Mouse (Mus musculus) testis, adult 2 months (tissue): ENCODE results near the gene Pip5k1b. TPM values are rescaled to one million over a fixed set of nuclear protein-coding genes. Genes with fewer than 3 reads are reported as not detected.

ENCODE experiments used
- H3K27ac ChIP-seq: fragments of 200-500 bp; 2 replicates; pipeline ENCODE4 v1.5.1; 2012; ENCODE audit warnings: low read depth, low read length; ENCODE audit not compliant: control insufficient read depth, insufficient read depth
- H3K27me3 ChIP-seq: fragments of 200-500 bp; 2 replicates; pipeline ENCODE4 v1.6.1; 2012; ENCODE audit warnings: mild to moderate bottlenecking, low read length, moderate library complexity; ENCODE audit not compliant: control insufficient read depth, insufficient read depth
- H3K36me3 ChIP-seq: fragments of 200-500 bp; 2 replicates; pipeline ENCODE4 v1.6.1; 2012; ENCODE audit warnings: mild to moderate bottlenecking, low read length; ENCODE audit not compliant: control insufficient read depth, insufficient read depth
- H3K4me1 ChIP-seq: fragments of 200-500 bp; 2 replicates; pipeline ENCODE4 v1.6.1; 2012; ENCODE audit warnings: low read length; ENCODE audit not compliant: control insufficient read depth, insufficient read depth
- H3K4me3 ChIP-seq: fragments of 200-500 bp; 2 replicates; pipeline ENCODE4 v1.5.1; 2012; ENCODE audit warnings: low read depth, mild to moderate bottlenecking, low read length, moderate library complexity, mixed read lengths; ENCODE audit not compliant: control insufficient read depth
- CTCF ChIP-seq: fragments of 200-500 bp; IDR thresholded peaks from 2 replicates; pipeline ENCODE4 v1.5.1; 2012; ENCODE audit warnings: low read depth, mild to moderate bottlenecking, inconsistent platforms, low read length, moderate library complexity; ENCODE audit not compliant: control insufficient read depth, insufficient read depth, insufficient replicate concordance
- POLR2A ChIP-seq: fragments of 200-500 bp; IDR thresholded peaks from 2 replicates; pipeline ENCODE4 v1.6.1; 2012; ENCODE audit warnings: low read depth, mild to moderate bottlenecking, inconsistent platforms, low read length, moderate library complexity; ENCODE audit not compliant: control insufficient read depth
- polyA plus RNA-seq: library from polyadenylated mRNA; depleted of rRNA; stranded (reverse); fragments of >200 nt; gene quantifications from 2 replicates; pipeline ENCODE4 v1.2.3, GENCODE M21; 2012

Gene Pip5k1b
- polyA plus RNA-seq, 1 experiment: 6.1 TPM

DNA sequence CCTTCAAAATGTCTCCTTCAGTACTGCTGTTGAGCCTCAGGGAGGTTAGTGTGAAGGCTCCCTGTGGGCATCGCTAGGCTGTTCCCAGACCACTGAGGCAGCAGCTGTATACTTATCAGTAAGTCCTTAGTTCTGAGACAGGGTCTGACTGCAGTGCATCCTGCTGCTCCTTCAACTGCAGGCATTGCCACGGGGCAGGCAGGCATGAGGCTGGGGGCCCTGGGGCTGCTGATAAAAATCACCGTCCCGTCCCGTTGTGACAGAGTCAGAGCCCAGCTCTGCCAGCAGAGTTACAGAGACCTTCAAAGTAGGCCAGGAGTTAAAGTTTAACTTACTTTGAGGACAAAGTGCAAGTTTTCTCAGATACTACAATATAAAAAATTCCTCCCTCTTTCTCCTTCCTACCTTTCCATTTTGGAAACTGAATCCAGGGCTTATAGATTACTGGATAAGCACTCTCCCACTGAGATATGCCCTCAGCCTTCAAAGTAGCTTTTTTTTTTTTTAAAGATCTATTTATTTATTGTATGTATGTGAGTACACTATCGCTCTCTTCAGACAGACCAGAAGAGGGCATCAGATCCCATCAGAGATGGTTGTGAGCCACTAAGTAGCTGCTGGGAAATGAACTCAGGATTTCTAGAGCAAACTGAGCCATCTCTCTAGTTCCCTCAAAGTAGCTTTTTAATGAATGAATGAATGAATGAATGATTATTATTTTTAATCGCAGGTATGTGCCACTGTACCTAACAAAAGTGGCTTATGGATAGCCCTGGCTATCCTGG lies 289.4 kb downstream of the Pip5k1b start:
- peaks cover 3% of the 10 kb centered on the region for H3K4me1 ChIP-seq
- TF ChIP-seq CTCF (no peak), POLR2A (no peak)
- H3K27ac ChIP-seq: no peak overlapping the region

DNA sequence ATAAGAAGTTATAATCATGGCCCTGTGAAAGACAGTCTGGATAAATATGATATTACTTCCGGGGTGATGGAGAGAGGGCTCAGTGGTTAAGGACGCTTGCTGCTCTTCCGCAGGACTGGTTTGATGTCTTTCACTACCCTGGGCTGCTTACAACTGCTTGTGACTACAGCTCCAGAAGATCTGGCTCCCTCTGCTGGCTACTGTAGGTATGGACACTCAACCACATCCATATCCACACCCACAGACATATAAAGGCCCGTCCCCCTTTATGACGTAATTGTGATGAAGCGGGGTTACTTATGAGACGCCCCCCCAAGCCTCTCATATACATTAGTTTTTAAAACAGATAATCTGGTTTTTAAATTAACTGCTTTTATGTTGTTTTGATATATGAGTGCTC lies 290.7 kb downstream of the Pip5k1b start:
- TF ChIP-seq CTCF (peak; percentile 48; the same call in 1 of the 2 replicates), POLR2A (no peak)
- H3K4me3 ChIP-seq: no peak overlapping the region
- H3K27ac ChIP-seq: no peak overlapping the region
- H3K4me1 ChIP-seq: no peaks in the 10 kb centered on the region; the same call in 1 of the 2 replicates
- no peaks in the 10 kb centered on the region for H3K36me3 ChIP-seq
- no peaks in the 10 kb centered on the region for H3K27me3 ChIP-seq

More for the DNA sequence above, 289.4 kb downstream of the Pip5k1b start:
- H3K4me3 ChIP-seq: no peak overlapping the region
- no peaks in the 10 kb centered on the region for H3K27me3 ChIP-seq
- H3K36me3 ChIP-seq: no peaks in the 10 kb centered on the region

GRCm38 (mm10) chr19:24262736-24263135 lies 292.9 kb downstream of the Pip5k1b start:
- H3K4me3 ChIP-seq: no peak overlapping the region
- TF ChIP-seq CTCF (no peak), POLR2A (no peak)
- no peaks in the 10 kb centered on the region for H3K27me3 ChIP-seq
- no peaks in the 10 kb centered on the region for H3K36me3 ChIP-seq
- H3K4me1 ChIP-seq: no peaks in the 10 kb centered on the region; the same call in 1 of the 2 replicates
- H3K27ac ChIP-seq: no peak overlapping the region

GRCm38 (mm10) chr19:24259390-24260351 lies 296.0 kb downstream of the Pip5k1b start:
- no peak overlapping the region for H3K27ac ChIP-seq
- no peak for TF ChIP-seq CTCF
- no peak for TF ChIP-seq POLR2A
- H3K36me3 ChIP-seq: no peaks in the 10 kb centered on the region
- H3K4me3 ChIP-seq: no peak overlapping the region
- H3K27me3 ChIP-seq: no peaks in the 10 kb centered on the region
- H3K4me1 ChIP-seq: no peaks in the 10 kb centered on the region; the same call in 1 of the 2 replicates

DNA sequence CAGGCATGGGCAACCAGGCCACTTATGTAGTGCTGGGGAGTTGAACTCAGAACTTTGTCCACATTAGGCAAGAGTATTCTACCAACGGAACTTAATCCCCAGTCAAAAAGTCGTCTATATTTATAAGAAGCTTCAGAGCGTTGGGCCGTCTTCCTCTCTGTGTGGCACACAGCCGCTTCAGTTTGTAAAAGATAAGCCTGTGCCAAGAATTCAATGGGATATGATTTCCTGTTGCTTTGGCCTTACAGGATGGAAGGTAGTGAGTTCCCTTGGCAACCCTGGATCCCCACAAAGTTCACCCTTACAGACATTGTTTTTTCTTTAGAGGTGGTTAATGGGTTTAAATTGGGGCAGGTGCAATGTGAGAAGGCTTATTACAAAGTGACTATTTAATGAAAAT lies 297.3 kb downstream of the Pip5k1b start:
- TF ChIP-seq CTCF (no peak), POLR2A (no peak)
- Histone ChIP-seq H3K4me3 (no peak overlapping the region), H3K4me1 (no peaks in the 10 kb centered on the region), H3K27me3 (no peaks in the 10 kb centered on the region), H3K36me3 (no peaks in the 10 kb centered on the region), H3K27ac (no peak overlapping the region)

DNA sequence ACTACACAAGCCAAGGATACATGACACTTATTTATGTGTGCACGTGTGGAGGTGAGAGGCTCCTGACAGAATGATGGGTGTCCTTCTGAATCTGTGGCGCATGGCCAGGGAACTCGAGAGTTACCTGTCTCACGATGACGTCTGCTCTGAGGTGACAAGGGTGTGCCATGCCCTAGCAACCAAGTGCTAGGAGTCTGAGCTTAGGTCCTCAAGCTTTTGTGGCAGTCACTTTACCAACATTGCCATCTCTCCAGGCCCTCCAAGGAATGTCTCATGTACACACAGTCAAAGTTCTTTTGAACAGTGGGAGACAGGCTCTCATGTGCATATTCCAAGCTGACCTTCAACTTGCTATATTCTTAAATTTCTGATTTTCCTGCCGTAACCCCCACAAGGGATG lies 297.7 kb downstream of the Pip5k1b start:
- Histone ChIP-seq H3K27me3 (no peaks in the 10 kb centered on the region), H3K4me1 (no peaks in the 10 kb centered on the region), H3K36me3 (no peaks in the 10 kb centered on the region), H3K4me3 (no peak overlapping the region), H3K27ac (no peak overlapping the region)
- TF ChIP-seq POLR2A (no peak), CTCF (no peak)

DNA sequence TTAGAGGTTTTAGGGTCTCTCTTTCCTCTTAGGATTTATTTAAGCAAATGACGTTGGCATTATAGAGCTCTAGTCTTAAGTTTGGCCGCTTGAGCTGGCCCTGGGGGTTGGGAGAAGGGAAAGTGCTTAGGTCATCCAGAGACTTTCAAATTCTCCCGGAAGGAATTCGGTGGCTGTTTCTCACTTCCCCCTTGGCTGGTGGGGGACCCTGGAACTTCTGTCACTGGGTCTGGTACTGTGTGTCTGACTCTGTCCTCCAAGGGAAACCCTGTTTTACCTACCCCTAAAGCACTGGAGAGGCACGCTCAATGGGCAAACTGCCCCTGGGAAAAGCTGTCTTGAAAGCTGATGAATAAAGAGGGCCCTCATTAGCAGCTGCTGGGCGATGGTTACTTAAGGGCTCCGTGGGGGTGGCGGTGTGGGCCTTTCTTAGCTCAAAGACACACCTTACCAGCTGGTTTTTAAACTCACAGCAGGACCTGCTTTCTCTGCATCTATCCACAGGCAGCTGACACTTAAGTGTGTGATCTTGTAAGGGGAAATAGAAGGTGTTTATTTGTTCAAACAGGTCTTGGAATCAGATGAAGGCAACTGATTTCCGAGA lies 301.9 kb downstream of the Pip5k1b start:
- no peaks in the 10 kb centered on the region for H3K36me3 ChIP-seq
- TF ChIP-seq POLR2A (no peak), CTCF (no peak)
- H3K27me3 ChIP-seq: no peaks in the 10 kb centered on the region
- H3K4me3 ChIP-seq: no peak overlapping the region
- H3K27ac ChIP-seq: no peak overlapping the region
- H3K4me1 ChIP-seq: no peaks in the 10 kb centered on the region
